Mouse (Mus musculus): ENCODE measurements at regions not wholly inside any gene's neighbourhood (a gene's known extent, or its start where the extent isn't known, plus 50 kb on each side); places are given as distances from the start of the nearest gene placed in this dataset.

DNA sequence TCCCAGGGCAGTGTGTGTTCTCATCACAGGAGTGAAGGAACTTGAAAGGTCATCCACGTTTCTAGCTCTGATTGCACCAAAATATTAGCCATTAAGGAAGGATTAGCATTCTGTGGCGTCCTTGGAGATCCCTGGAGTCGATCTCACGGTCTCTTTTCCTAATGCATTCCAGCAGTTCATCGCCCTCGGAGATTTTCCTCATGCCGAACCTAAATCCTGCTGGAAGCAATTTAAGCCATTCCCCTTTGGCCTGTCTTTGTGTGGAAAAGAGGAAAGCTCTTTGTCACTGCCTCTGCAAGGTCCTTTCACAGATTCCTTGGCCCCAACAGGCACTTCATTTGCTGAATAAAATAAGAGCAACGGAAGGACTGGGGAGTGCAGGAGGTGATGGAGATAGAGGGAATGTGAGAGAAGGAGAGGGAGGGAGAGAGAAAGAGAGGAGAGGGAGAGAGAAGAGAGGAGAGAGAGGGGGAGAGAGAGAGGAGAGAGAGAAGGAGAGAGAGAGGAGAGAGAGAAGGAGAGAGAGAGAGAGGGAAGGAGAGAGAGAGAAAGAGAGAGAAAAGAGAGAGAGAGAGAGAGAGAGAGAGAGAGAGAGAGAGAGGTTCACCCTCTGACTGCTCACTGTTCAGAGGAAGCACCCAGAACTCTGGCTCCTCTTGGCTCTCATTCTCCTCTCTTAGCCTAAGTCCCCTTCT lies 177.2 kb upstream of the Zfp462 start:
- ATAC-seq (replicated peaks; ENCODE audit: low FRiP score): no peak
- no peak overlapping the region for H3K4me3 ChIP-seq (replicated peaks)

DNA sequence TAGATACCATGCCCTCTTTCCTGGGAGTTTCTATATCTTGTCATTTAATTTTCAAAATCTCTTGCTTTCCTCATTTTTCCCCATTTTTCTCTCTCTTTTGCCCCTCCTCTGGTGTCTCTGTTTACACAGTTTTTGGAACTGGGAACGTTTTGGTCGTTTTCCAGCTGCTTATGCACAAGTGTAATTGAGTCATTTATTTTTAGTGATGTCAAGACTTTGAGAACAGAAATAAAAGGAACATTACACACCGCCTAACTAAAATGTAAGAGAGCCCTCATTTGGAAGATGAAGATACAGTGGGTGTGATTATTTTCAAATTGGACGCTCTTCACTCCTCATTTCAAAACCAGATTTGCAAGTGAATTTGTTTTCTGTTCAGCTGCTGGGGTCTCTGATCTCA lies 176.0 kb upstream of the Zfp462 start:
- no peak overlapping the region for H3K9ac ChIP-seq
- ATAC-seq (replicated peaks; ENCODE audit: low FRiP score): no peak
- no peak overlapping the region for H3K4me2 ChIP-seq
- no peak overlapping the region for H3K27ac ChIP-seq
- H3K27me3 ChIP-seq: no peaks in the 10 kb centered on the region
- WGBS: 56% methylated on average over 4 of the region's 4 CpGs
- H3K36me3 ChIP-seq: no peaks in the 10 kb centered on the region
- no peaks in the 10 kb centered on the region for H3K9me3 ChIP-seq (replicated peaks)
- no peak overlapping the region for H3K4me3 ChIP-seq (replicated peaks)
- no peaks in the 10 kb centered on the region for H3K4me1 ChIP-seq

More for the DNA sequence above, 177.2 kb upstream of the Zfp462 start:
- Histone ChIP-seq H3K4me1 (no peaks in the 10 kb centered on the region), H3K9ac (no peak overlapping the region), H3K9me3 (replicated peaks) (no peaks in the 10 kb centered on the region), H3K36me3 (no peaks in the 10 kb centered on the region), H3K4me2 (no peak overlapping the region), H3K27me3 (no peaks in the 10 kb centered on the region), H3K27ac (no peak overlapping the region)
- 64% methylated on average over 8 of the region's 8 CpGs for WGBS

DNA sequence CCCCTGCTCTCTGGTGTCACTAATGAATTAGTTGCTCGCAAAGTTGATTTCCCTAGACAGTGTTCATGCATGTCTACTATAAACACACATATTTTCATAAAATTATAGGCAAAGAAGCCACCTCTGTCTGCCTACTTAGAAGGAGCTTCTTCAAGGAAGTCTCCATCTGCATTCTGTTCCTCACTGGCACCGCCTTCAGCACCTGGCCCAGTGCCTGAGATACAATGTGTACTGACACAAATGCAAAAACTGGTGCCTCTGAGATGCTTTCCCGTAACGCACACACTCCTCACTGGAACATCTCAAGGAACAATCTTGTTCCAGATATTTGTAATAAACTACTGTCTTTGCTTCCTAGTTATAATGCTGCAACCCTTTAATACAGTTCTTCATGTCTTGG lies 170.8 kb upstream of the Zfp462 start:
- no peak overlapping the region for H3K27ac ChIP-seq
- H3K9me3 ChIP-seq (replicated peaks): no peaks in the 10 kb centered on the region
- H3K27me3 ChIP-seq: no peaks in the 10 kb centered on the region
- WGBS: 88% methylated on average over 4 of the region's 4 CpGs
- no peak overlapping the region for H3K9ac ChIP-seq
- H3K4me3 ChIP-seq (replicated peaks): no peak overlapping the region
- H3K4me1 ChIP-seq: no peaks in the 10 kb centered on the region
- H3K4me2 ChIP-seq: no peak overlapping the region
- no peaks in the 10 kb centered on the region for H3K36me3 ChIP-seq
- no peak for ATAC-seq (replicated peaks; ENCODE audit: low FRiP score)

DNA sequence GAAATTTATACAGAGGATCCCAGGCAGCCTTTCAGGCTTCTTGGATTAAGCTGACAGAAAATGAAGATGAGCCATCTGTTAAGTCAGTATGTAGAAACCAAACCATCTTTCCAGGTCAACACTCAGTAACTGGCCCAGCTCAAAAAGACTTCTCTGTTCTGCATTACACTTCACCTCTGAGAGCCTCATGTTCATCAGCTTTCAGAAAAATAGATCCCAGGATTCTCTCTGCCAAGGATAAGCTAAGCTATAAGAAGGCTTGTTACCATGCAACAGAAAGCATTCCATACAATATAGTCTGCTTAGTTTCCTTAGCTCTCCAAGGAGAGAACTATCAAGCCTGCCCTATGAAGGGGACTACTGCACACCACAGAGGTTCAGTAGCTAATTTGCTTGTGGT lies 170.1 kb upstream of the Zfp462 start:
- no peaks in the 10 kb centered on the region for H3K27me3 ChIP-seq
- no peak overlapping the region for H3K4me2 ChIP-seq

DNA sequence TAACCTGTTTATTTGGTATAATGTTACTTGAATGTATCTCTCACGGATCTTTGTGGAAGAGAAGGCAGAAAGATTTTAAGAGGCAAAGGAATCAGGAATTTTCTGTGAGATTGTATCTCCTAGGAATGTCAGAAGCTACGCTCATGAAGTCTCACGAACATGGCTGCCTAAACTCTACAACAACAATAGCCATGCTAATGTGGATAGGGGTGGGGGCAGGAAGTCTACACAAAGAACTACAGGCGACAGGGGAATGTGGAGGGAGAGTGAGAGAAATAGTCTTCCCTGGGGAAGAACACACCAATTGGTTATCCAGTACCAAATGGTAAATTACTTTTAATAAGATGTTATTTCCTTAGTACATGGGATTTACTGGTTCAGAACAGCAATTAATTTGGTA lies 164.3 kb upstream of the Zfp462 start:
- Histone ChIP-seq H3K4me2 (no peak overlapping the region), H3K36me3 (no peaks in the 10 kb centered on the region), H3K4me1 (no peaks in the 10 kb centered on the region), H3K27ac (no peak overlapping the region), H3K9me3 (replicated peaks) (no peaks in the 10 kb centered on the region), H3K9ac (no peak overlapping the region), H3K4me3 (replicated peaks) (no peak overlapping the region), H3K27me3 (no peaks in the 10 kb centered on the region)
- ATAC-seq (replicated peaks; ENCODE audit: low FRiP score): no peak
- 59% methylated on average over 4 of the region's 4 CpGs for WGBS

More for the DNA sequence above, 170.1 kb upstream of the Zfp462 start:
- H3K4me1 ChIP-seq: no peaks in the 10 kb centered on the region
- no peaks in the 10 kb centered on the region for H3K9me3 ChIP-seq (replicated peaks)
- no peak overlapping the region for H3K4me3 ChIP-seq (replicated peaks)
- H3K27ac ChIP-seq: no peak overlapping the region
- H3K36me3 ChIP-seq: no peaks in the 10 kb centered on the region
- H3K9ac ChIP-seq: no peak overlapping the region
- ATAC-seq (replicated peaks; ENCODE audit: low FRiP score): no peak

DNA sequence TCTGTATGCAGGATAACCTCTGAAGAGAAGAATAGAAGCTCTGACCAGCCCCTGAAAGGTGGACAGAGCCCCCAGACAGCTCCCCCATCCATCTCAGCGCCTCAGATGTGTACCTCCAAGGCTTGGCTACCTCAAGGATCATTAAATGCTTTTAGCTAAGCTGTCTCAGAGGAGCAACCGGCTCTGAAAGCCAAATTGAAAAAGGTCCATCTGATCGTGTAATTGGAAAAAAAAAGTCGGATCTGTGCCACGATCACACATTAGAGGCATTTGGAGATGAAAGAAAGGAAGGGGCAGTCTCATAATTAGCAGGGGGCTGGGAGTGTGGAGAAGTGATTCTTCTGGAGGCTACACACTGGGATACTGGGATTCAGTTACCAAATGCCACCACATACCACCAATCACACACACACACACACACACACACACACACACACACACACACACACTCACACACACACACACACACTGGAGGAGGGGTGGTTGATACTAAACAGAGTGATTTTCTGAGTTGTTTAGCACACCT lies 153.6 kb upstream of the Zfp462 start:
- H3K27ac ChIP-seq: no peak overlapping the region
- no peaks in the 10 kb centered on the region for H3K9me3 ChIP-seq (replicated peaks)
- H3K4me3 ChIP-seq (replicated peaks): no peak overlapping the region
- no peaks in the 10 kb centered on the region for H3K36me3 ChIP-seq
- no peaks in the 10 kb centered on the region for H3K4me1 ChIP-seq
- 74% methylated on average over 5 of the region's 5 CpGs for WGBS
- no peak overlapping the region for H3K9ac ChIP-seq
- H3K4me2 ChIP-seq: no peak overlapping the region
- no peak for ATAC-seq (replicated peaks; ENCODE audit: low FRiP score)
- H3K27me3 ChIP-seq: no peaks in the 10 kb centered on the region

DNA sequence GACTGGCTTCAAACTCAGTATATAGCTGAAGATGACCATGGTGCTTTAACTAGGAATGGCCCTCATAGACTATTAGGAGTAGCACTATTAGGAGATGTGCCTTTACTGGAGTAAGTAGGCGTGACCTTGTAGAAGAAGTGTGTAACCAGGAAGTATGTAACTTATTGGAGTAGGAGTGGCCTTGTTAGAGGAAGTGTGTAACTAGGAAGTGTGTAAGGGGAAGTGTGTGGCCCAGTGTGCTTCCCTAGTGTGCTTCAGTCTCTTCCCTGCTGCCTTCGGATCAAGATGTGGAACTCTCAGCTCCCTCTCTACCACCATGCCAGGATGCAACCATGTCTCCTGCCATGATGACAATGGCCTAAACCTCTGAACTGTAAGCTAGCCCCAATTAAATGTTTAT lies 151.0 kb upstream of the Zfp462 start:
- Histone ChIP-seq H3K4me2 (no peak overlapping the region), H3K9ac (no peak overlapping the region), H3K27ac (no peak overlapping the region), H3K4me3 (replicated peaks) (no peak overlapping the region), H3K9me3 (replicated peaks) (no peaks in the 10 kb centered on the region), H3K36me3 (no peaks in the 10 kb centered on the region), H3K27me3 (no peaks in the 10 kb centered on the region), H3K4me1 (no peaks in the 10 kb centered on the region)
- no peak for ATAC-seq (replicated peaks; ENCODE audit: low FRiP score)
- WGBS: 78% methylated on average over 2 of the region's 2 CpGs

DNA sequence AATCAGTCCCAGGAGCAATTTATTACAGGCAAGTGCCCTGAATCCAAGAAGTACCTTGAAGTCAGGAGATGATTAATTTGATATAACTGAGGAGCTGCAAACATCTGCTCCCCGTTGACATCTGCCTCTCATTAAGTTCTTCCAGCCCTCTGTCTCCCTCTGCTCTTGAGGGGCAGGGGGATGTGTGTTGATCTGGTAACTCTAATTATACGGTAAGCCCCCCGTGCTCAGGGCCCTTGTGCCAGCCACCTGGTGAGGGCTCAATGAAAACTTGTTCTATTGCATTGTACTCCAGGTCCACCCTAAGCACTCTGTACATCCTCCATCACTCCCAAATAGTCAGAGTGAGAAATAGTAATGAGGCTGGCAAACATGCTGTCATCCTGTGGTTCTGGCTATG lies 149.6 kb upstream of the Zfp462 start:
- no peak overlapping the region for H3K9ac ChIP-seq
- H3K27ac ChIP-seq: no peak overlapping the region
- no peaks in the 10 kb centered on the region for H3K4me1 ChIP-seq
- no peaks in the 10 kb centered on the region for H3K27me3 ChIP-seq
- whole genome bisulfite sequencing: 65% methylated on average over 3 of the region's 3 CpGs
- no peak overlapping the region for H3K4me3 ChIP-seq (replicated peaks)
- no peaks in the 10 kb centered on the region for H3K9me3 ChIP-seq (replicated peaks)
- no peaks in the 10 kb centered on the region for H3K36me3 ChIP-seq
- H3K4me2 ChIP-seq: no peak overlapping the region
- no peak for ATAC-seq (replicated peaks; ENCODE audit: low FRiP score)

DNA sequence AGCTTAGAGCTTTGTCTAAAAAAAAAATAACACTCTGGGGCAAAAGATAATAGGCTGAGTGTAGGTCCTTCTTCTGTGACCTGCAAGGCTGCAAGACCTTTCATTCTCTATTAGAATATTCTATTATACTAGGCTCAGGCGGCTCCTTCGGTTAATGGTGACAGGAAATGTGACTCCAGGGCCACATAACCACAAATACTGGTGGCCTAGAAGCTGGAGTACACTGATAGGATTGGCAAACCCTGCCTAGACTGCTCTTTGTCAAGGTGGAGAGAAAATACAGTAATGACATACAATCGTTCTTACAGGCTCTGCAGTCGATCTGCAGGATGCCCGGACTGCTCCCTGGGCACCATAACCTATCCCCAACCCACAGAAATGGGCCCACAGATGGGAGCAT lies 146.3 kb upstream of the Zfp462 start:
- Histone ChIP-seq H3K27me3 (no peaks in the 10 kb centered on the region), H3K27ac (no peak overlapping the region), H3K4me2 (no peak overlapping the region), H3K9ac (no peak overlapping the region), H3K4me1 (no peaks in the 10 kb centered on the region), H3K9me3 (replicated peaks) (no peaks in the 10 kb centered on the region), H3K36me3 (no peaks in the 10 kb centered on the region), H3K4me3 (replicated peaks) (no peak overlapping the region)
- 82% methylated on average over 5 of the region's 5 CpGs for WGBS
- no peak for ATAC-seq (replicated peaks; ENCODE audit: low FRiP score)

DNA sequence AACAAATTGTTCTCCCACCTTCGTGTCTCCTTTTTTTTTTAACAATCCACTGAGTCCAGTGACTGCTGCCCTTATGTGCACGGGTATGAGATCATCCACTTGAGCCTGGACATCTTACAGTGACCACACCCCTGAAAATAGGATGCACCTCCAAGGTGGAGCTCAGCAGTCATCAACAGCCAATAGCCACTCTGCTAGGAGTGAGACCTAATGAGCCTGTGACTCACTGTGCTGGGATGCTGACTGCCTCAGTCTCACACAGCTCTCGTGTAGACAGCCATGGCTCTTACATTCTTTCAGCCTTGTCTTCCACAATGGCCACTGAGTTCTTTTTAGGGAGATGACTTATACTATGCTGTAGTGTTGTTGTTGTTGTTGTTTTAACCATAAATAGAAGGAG lies 133.7 kb upstream of the Zfp462 start:
- H3K27ac ChIP-seq: no peak overlapping the region
- no peaks in the 10 kb centered on the region for H3K9me3 ChIP-seq (replicated peaks)
- WGBS: 69% methylated on average over 3 of the region's 3 CpGs
- no peaks in the 10 kb centered on the region for H3K4me1 ChIP-seq
- no peak overlapping the region for H3K4me2 ChIP-seq
- H3K4me3 ChIP-seq (replicated peaks): no peak overlapping the region
- no peaks in the 10 kb centered on the region for H3K36me3 ChIP-seq
- ATAC-seq (replicated peaks; ENCODE audit: low FRiP score): no peak
- no peaks in the 10 kb centered on the region for H3K27me3 ChIP-seq
- no peak overlapping the region for H3K9ac ChIP-seq

DNA sequence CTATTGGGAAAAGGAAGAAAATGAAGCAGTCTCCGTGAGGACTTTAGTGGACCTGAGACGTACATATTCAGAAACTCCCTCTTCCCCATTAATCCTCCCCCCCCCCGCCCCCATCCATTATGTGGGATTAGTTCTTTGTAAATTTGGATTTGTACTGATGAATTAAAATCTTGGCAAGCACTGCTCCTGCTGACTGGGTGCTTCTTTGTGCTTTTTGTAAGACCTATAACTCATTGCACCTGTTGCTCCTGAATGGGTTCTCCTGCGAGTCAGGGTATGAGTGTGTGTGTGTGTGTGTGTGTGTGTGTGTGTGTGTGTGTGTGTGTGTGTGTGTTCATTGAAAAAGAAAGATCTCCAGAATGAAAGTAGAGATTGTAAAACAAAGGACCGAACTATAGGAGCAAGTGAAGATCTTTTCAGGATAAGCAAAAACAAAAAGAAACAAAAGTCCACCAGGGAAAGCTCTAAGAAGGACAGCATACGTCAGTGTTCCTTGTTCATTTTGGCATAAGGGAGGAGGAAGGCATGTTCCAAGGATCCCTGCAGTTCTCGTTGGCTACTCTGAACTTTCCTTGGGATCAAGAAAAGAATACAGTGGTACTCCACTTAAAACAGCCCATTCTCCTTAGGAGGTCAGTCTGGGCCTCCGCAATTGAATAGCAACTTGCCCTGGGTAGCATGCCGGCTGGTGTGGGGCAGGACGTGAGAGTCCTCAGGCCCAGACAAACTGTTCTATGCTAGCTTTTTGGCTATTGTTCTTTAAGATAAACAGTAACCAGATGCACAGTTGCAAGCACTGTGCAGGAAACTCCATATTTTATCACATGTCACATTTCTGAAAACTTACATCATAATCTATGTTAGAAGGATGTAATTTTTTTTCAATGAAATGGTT lies 131.9 kb upstream of the Zfp462 start:
- WGBS: 67% methylated on average over 10 of the region's 10 CpGs
- Histone ChIP-seq H3K36me3 (no peaks in the 10 kb centered on the region), H3K4me2 (no peak overlapping the region), H3K27me3 (no peaks in the 10 kb centered on the region), H3K4me1 (no peaks in the 10 kb centered on the region), H3K9ac (no peak overlapping the region), H3K9me3 (replicated peaks) (0 out of 2 replicates have a peak, but pooled peaks cover 2% of the 10 kb centered on the region), H3K27ac (no peak overlapping the region), H3K4me3 (replicated peaks) (no peak overlapping the region)
- ATAC-seq (replicated peaks; ENCODE audit: low FRiP score): no peak

DNA sequence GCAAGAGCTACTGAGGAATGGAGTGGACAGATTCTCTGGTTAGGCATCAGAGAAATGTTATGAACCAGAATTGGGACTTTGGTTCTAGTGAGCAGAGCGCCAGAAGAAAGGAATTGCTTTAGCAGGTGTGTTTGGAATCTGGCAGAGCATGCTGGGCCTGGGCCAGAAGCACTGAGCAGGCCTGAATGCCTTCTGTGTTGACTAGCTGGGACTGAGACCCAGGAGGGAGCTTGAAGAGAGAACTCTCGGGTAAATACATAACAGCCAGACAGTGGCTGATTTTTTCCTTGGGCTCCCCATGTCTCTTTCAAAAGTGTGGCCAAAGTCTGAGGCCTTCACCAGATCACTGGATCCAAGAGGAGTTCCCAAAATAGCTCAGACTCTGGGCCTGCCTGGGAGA lies 107.5 kb upstream of the Zfp462 start:
- no peak for ATAC-seq (replicated peaks; ENCODE audit: low FRiP score)
- Histone ChIP-seq H3K27me3 (no peaks in the 10 kb centered on the region), H3K4me3 (replicated peaks) (no peak overlapping the region), H3K4me1 (0 out of 2 replicates have a peak, but pooled peaks cover 3% of the 10 kb centered on the region), H3K9me3 (replicated peaks) (no peaks in the 10 kb centered on the region), H3K4me2 (no peak overlapping the region), H3K9ac (no peak overlapping the region), H3K27ac (no peak overlapping the region), H3K36me3 (no peaks in the 10 kb centered on the region)
- 85% methylated on average over 2 of the region's 2 CpGs for WGBS

Measured in kidney, embryonic 15.5 days (tissue).